Mouse (Mus musculus) left cerebral cortex, postnatal 36 days (tissue): ENCODE data around the gene Hes6. TPM values are rescaled to one million over a fixed set of nuclear protein-coding genes. Genes with fewer than 3 reads are reported as not detected.

Experiments
- DNase-seq, 2 experiments: peaks; one replicate each; pipeline ENCODE4 v3.0.0; 2021 to 2022; ENCODE audit warnings: low spot score in 2 of 2, mixed read lengths in 1 of 2
- intact Hi-C: fragments of 180-260 bp; cut with DNase I; formaldehyde crosslinking; loops from one replicate; pipeline ENCODE4 v1.15.1; 2025
- total RNA-seq, 2 experiments: library from RNA; stranded (reverse); gene quantifications; 2 replicates each; pipeline ENCODE4 v1.2.3; 2021

Gene Hes6
- total RNA-seq, result 10 to 100 TPM; 14.9 to 18.8 TPM

DNA sequence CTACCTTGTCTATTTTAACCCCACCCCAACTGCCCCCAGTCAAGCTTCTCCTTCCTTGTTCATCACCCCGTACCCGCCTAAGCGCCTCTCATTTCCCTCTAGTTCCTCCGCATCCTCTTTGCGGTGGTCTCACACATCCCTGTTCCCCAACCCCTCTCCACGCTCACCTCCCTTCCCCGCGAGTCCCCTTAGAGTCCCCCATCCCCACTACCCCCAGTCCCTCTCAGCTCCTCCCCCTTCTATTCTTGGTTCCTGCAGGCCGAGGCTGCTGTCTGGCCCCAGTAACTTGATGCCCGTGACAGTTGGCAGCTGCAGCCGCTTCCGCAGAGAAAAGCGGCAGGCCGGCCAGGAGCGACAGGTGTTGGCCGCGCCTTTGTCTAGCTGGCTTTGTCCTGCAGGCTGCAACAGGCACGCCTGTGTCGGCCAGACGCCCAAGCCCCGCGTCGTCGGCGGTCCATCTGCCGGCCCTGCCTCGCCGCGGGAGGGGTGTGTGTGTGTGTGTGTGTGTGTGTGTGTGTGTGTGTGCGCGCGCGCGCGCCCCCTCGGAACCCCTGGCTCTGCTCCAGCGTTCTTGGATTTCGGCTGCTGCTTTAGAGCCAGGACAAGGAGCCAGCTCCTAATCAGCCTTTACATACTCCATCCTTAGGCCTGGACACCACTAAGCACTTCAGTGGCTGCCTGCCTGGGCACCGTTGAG is at the start of gene Hes6:
Hes6 (minus strand) TSS at position 141 of the 697 bp plus-strand sequence.
- intact Hi-C loops, result no loop called here
- DNase-seq, result peak; percentile 53 to 65

DNA sequence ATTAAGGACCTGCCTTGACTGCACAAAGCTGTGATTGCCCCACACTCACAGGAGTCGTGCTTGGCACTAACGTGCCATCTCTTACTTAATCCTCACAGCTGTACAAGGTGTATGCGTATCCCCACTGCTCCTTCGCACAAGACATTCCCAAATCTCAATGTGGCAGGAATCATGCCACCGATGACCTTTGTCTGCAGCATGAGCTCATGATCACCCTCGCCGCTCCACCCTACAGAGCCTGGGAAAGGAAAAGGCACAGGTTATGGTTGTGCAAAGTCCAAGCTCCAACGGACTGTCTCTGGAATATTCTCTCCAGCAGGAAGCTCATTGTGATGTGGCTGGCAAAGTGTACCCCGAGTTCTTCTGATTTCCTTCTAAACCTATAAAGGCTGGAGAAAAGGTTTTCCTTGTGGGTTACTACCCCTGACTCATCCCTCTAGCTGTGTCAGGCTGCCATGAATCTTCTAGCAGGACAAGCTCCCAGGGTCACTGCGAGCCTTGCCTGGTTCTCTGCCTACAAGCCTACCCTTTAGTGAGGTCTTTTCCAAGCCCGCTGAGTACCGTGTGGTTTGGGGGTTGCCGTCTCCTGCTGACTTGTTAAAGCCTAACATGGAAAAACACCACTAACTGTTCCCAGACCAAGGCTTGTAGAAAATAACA is 49.6 kb upstream of the Hes6 start:
- DNase-seq, result no peak
- intact Hi-C loops, result loop anchor here (5.0 kb wide), 1 partner anchor 36 kb away; no protein-coding TSS in a partner anchor

DNA sequence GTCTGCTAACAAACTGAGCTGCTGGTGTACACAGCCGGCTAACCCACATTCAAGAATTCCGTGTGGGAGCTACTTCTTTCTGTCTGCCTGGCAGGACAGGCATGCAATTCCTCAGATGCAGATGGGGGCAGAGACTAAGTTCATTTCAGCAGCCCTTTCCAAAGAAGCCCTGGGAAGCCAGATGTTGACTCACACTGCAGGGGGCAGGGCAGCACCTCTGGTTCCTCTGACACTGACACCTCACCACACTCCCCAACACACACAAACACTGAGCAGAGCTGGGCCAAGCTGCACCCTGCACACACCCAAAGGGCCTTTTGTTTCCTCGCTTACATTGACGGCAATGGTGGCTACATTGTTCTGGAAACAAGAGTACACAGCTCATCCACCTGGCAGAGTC is 46.7 kb upstream of the Hes6 start:
- intact Hi-C loops, result loop anchor here (5.0 kb wide), 1 partner anchor 33 kb away; no protein-coding TSS in a partner anchor
- DNase-seq, result no peak

DNA sequence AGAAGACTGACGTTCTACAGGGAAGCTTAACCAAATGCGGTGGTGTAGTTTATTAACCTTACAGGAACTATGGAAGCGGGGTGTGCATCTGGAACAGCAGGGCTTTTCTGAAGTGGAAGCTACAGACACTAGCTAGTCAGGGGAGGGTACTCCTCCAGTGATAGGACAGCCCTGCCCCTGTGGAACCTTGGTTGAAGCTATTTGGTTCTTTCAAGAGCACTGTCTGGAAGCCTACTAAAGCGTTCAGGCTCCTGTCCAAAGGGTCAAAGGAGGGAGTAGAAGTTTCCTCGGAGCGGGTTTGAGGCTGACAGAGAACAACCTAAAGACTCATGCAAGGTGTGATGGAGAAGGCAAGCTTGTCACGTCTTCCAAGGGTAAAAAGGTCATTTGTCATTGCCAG is 46.2 kb upstream of the Hes6 start:
- DNase-seq, result no peak
- intact Hi-C loops, result loop anchor here (5.0 kb wide), 1 partner anchor 33 kb away; no protein-coding TSS in a partner anchor

GRCm38 (mm10) chr1:91459059-91459809 is 45.4 kb upstream of the Hes6 start, which contains the start of gene Per2:
Gene Per2, minus strand, starts transcription at chr1:91459324.
- DNase-seq, result peak; percentile 99 to 100
- intact Hi-C loops, result no loop called here

- intact Hi-C loops, result no loop called here
- peak; percentile 69 to 75 for DNase-seq
Observed at GRCm38 (mm10) chr1:91458223-91458861, 44.5 kb upstream of the Hes6 start.

GRCm38 (mm10) chr1:91457698-91458097 is 43.9 kb upstream of the Hes6 start:
- intact Hi-C loops, result no loop called here

DNA sequence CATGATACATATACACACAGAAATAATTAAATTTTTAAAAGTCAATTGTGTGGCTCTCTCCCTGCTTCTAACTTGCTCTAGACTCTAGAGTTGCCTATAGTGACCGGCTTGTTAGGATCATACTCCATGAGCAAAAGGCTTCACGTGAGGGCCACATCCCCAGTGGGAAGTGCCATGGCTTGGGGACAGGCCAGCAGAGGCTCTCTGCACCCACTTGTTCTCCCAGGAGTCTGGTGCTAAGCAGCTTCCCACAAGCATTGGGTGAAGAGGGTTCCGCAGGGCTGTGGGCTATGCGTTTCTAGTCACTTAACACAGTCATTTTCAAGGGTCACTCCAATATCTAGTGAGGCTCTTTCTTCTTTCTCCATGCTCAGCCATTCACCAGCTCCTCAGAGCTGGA is 43.3 kb upstream of the Hes6 start:
- no peak for DNase-seq
- intact Hi-C loops, result no loop called here

More at GRCm38 (mm10) chr1:91457698-91458097, 43.9 kb upstream of the Hes6 start:
- peak; percentile 72 to 75 for DNase-seq

DNA sequence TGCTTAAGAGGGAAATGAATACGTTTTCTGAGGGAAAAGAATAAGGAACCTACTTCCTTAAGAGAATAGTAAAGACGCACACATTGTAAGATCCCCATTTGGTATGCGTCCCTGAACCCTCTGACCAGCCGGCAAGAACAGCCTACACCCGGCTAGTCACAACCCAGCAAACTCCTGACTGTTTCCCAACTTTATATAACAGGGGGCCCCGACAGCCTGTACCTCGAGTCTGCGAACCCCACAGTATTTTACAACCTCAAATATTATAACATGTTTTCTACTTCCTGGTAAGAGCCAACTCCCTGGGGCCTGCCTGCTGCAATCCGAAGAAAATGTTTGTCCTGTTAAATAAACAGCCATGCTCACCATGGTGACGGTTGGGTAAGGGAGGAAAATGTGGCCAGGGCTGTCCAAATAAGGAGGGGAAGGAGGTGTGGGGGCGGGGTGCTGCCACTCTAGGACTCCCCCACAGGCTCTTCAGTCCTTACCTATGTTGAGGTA is 42.5 kb upstream of the Hes6 start:
- intact Hi-C loops, result no loop called here
- peak in 1 of 2 experiments; percentile 43 for DNase-seq

DNA sequence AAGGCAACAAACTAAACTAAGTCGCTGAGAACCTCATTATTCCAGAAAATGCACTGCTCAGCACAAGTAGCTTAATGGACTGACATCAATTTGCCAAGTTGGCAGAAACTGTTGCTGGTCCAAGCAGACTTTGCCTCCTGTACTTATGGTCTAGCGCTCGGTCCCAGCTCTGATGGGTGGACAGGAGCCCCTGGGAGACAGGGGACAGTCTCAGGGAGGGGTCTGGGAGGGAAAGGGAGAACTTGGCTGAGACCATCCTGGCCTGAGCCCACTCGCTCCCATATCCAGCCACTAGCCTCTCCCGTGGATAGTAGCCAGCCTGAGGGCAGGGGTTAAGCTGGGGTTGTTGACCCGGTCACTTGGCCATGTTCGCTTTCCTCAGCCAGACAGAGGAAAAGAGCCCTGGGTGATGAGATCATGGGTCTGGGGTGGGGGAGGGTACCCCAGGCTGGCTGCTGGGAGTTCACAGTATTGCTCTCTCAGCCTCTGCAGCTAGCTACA is 41.9 kb upstream of the Hes6 start:
- DNase-seq, result no peak
- intact Hi-C loops, result no loop called here

DNA sequence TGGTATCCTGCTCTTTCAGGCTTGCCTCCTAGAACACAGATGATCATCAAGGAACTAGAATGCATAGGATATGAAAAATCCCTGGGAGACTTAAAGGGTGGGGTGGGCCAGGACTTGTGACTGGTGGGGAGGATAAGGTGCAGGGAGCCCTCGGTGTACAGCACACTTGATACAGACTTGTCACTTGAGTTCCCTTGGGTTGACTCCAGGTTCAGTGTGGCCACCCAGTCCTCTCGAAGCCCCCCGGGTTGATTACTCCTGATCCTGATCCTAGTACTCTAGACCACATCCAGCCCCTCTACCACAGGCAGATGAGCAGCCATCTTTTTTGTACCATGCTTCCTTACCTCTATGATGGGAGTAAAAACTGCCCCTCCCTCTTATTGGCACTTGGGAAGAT is 41.1 kb upstream of the Hes6 start:
- intact Hi-C loops, result no loop called here
- DNase-seq, result no peak

- intact Hi-C loops, result no loop called here
Observed at GRCm38 (mm10) chr1:91454366-91454765, 40.5 kb upstream of the Hes6 start.

DNA sequence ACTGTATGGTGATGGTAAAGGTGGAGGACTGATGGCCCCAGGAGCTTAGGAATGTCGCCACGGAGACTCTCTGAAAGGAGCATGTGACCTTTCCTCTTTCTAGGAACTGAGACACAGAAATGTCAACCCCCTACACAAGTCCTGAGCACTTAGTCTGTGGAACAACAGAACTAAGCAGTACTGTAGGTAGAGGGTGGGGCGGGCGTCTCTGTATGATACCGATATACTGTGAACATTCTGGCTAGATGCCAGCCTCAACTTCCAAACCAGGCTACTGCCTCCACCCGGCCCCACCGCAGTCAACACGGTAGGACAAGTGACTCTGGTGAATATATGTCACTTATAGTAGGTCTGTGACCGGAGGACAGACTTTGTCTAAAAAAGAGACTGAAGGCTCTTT is 40.1 kb upstream of the Hes6 start:
- intact Hi-C loops, result no loop called here

More at GRCm38 (mm10) chr1:91454366-91454765, 40.5 kb upstream of the Hes6 start:
- DNase-seq, result no peak

GRCm38 (mm10) chr1:91451547-91452084 is 37.8 kb upstream of the Hes6 start:
- intact Hi-C loops, result no loop called here

More for the DNA sequence above, 40.1 kb upstream of the Hes6 start:
- DNase-seq, result no peak

DNA sequence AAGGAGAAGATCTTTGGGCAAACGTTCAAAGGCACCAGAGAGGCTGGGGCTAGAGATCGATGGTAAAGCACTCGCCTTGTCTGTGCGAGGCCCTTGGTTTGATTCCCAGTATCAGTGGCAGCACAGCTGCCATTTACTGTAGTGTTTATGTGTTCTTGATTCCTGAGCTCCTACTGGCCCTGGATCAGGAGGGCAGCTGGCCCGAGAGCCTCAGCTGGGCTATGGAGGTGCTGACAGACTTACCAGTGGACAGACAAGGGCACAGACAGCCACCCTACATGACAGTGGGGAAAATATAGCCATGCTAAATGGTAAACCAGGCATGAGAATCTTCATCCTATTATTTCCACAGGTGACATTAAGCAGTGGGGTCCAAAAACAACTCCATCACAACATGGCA is 37.0 kb upstream of the Hes6 start:
- intact Hi-C loops, result no loop called here
- no peak for DNase-seq

More at GRCm38 (mm10) chr1:91451547-91452084, 37.8 kb upstream of the Hes6 start:
- DNase-seq, result no peak

- DNase-seq, result no peak
- intact Hi-C loops, result no loop called here
Observed at GRCm38 (mm10) chr1:91448688-91449087, 34.9 kb upstream of the Hes6 start.

- intact Hi-C loops, result no loop called here
- no peak for DNase-seq
Observed at GRCm38 (mm10) chr1:91446511-91446910, 32.7 kb upstream of the Hes6 start.

GRCm38 (mm10) chr1:91446060-91446459 is 32.2 kb upstream of the Hes6 start:
- intact Hi-C loops, result no loop called here
- DNase-seq, result peak in 1 of 2 experiments; percentile 26
